Mouse (Mus musculus): ENCODE results near the gene Chchd4. TPM values are rescaled to one million over a fixed set of nuclear protein-coding genes. Genes with fewer than 3 reads are reported as not detected.

Chchd4 gene
- polyA plus RNA-seq, 1 experiment from 2014 or later = 26.7 TPM

GRCm38 (mm10) chr6:91467106-91467505 lies 6.2 kb downstream of the Chchd4 start:
- H3K4me3 ChIP-seq = no peak overlapping the region
- no peak for DNase-seq (ENCODE audit: low spot score)
- H3K27ac ChIP-seq = no peak overlapping the region
- H3K4me1 ChIP-seq (replicated peaks) = peaks cover 3% of the 10 kb centered on the region
- H3K9me3 ChIP-seq = no peaks in the 10 kb centered on the region
- peaks cover 78% of the 10 kb centered on the region for H3K36me3 ChIP-seq
- H3K27me3 ChIP-seq (ENCODE audit: insufficient read depth, poor library complexity, severe bottlenecking) = no peaks in the 10 kb centered on the region
- 90% methylated on average over 1 of the region's 1 CpGs for WGBS

- 90% methylated on average over 2 of the region's 2 CpGs for WGBS
- no peak for DNase-seq (ENCODE audit: low spot score)
- no peak overlapping the region for H3K27ac ChIP-seq
Measured at GRCm38 (mm10) chr6:91465756-91466155, 7.6 kb downstream of the Chchd4 start.

DNA sequence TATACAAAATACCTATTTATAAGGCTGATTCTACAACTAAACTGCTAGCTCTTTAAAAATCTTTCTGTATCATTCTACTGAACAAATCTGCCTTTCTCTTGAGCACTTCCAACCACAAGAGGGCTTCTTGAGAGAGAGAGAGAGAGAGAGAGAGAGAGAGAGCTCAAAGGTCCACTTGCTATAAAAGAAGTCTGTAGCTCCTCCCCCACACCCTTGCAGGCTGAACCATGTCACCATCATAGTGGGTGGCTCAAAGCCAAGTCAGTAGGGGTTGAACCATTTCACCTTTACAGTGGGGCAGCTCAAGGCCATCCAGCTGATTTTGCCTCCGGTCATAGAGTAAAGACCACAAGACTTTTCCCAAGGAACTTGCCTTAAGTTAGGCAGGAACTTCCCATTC lies 13.9 kb downstream of the Chchd4 start:
- Histone ChIP-seq H3K4me3 (no peak overlapping the region), H3K36me3 (peaks cover 20% of the 10 kb centered on the region), H3K27me3 (ENCODE audit: insufficient read depth, poor library complexity, severe bottlenecking) (no peaks in the 10 kb centered on the region), H3K4me1 (replicated peaks) (no peaks in the 10 kb centered on the region), H3K27ac (no peak overlapping the region), H3K9me3 (no peaks in the 10 kb centered on the region)
- DNase-seq (ENCODE audit: low spot score) = no peak
- WGBS = 91% methylated on average over 1 of the region's 1 CpGs

More at GRCm38 (mm10) chr6:91465756-91466155, 7.6 kb downstream of the Chchd4 start:
- Histone ChIP-seq H3K36me3 (peaks cover 78% of the 10 kb centered on the region), H3K4me3 (no peak overlapping the region), H3K4me1 (replicated peaks) (no peaks in the 10 kb centered on the region), H3K27me3 (ENCODE audit: insufficient read depth, poor library complexity, severe bottlenecking) (no peaks in the 10 kb centered on the region), H3K9me3 (no peaks in the 10 kb centered on the region)

GRCm38 (mm10) chr6:91454546-91454945 lies 18.8 kb downstream of the Chchd4 start:
- WGBS = 70% methylated on average over 5 of the region's 5 CpGs
- Histone ChIP-seq H3K36me3 (no peaks in the 10 kb centered on the region), H3K27ac (no peak overlapping the region), H3K27me3 (ENCODE audit: insufficient read depth, poor library complexity, severe bottlenecking) (no peaks in the 10 kb centered on the region), H3K4me3 (no peak overlapping the region), H3K4me1 (replicated peaks) (peaks cover 14% of the 10 kb centered on the region; the same call in 1 of the 2 replicates), H3K9me3 (no peaks in the 10 kb centered on the region)
- no peak for DNase-seq (ENCODE audit: low spot score)

- Histone ChIP-seq H3K4me3 (no peak overlapping the region), H3K4me1 (replicated peaks) (peaks cover 14% of the 10 kb centered on the region; the same call in 1 of the 2 replicates), H3K27ac (no peak overlapping the region), H3K36me3 (no peaks in the 10 kb centered on the region), H3K27me3 (ENCODE audit: insufficient read depth, poor library complexity, severe bottlenecking) (0 out of 2 replicates have a peak, but pooled peaks cover 4% of the 10 kb centered on the region), H3K9me3 (no peaks in the 10 kb centered on the region)
- peak; percentile 7 for DNase-seq (ENCODE audit: low spot score)
- 55% methylated on average over 1 of the region's 1 CpGs for WGBS
Measured at GRCm38 (mm10) chr6:91452056-91452455, 21.3 kb downstream of the Chchd4 start.

- Histone ChIP-seq H3K4me3 (no peak overlapping the region), H3K4me1 (replicated peaks) (peaks cover 14% of the 10 kb centered on the region; the same call in 1 of the 2 replicates), H3K27ac (no peak overlapping the region), H3K9me3 (no peaks in the 10 kb centered on the region), H3K36me3 (no peaks in the 10 kb centered on the region), H3K27me3 (ENCODE audit: insufficient read depth, poor library complexity, severe bottlenecking) (peaks cover 11% of the 10 kb centered on the region; the same call in 1 of the 2 replicates)
- 66% methylated on average over 3 of the region's 3 CpGs for WGBS
- DNase-seq (ENCODE audit: low spot score) = no peak
Measured at GRCm38 (mm10) chr6:91449472-91450225, 23.7 kb downstream of the Chchd4 start.

DNA sequence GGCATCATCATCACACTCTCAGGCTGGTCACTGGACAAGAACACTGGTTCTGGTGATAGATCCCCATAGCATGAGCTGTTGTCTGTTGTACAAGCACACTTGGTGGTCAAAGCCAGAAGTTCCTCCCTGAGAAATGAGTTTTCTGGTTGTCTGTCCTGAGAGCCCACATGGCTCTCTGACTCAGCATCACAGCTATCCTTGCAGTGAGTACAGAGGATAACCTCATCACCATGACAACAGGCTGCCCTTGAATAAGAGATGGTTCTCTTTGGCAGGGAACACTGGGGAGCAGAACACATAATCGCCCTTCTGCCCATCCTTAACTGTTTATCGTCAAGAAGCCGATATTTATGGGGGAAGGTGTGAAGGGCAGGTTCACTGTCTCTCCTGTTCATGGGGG lies 28.0 kb downstream of the Chchd4 start:
- peaks cover 11% of the 10 kb centered on the region; the same call in 1 of the 2 replicates for H3K27me3 ChIP-seq (ENCODE audit: insufficient read depth, poor library complexity, severe bottlenecking)
- 77% methylated on average over 3 of the region's 3 CpGs for WGBS
- H3K4me1 ChIP-seq (replicated peaks) = peaks cover 11% of the 10 kb centered on the region
- no peaks in the 10 kb centered on the region for H3K36me3 ChIP-seq
- DNase-seq (ENCODE audit: low spot score) = no peak
- no peak overlapping the region for H3K27ac ChIP-seq
- H3K4me3 ChIP-seq = no peak overlapping the region
- no peaks in the 10 kb centered on the region for H3K9me3 ChIP-seq

- DNase-seq (ENCODE audit: low spot score) = no peak
Measured at GRCm38 (mm10) chr6:91441145-91441662, 32.1 kb downstream of the Chchd4 start.

GRCm38 (mm10) chr6:91440474-91441144 lies 32.7 kb downstream of the Chchd4 start:
- H3K27ac ChIP-seq = peak overlapping the region; percentile 85
- peak; percentile 97 for DNase-seq (ENCODE audit: low spot score)
- WGBS = 2% methylated on average over 30 of the region's 30 CpGs
- peaks cover 15% of the 10 kb centered on the region for H3K4me1 ChIP-seq (replicated peaks)
- peaks cover 11% of the 10 kb centered on the region for H3K27me3 ChIP-seq (ENCODE audit: insufficient read depth, poor library complexity, severe bottlenecking)
- no peaks in the 10 kb centered on the region for H3K36me3 ChIP-seq
- peak overlapping the region; percentile 73 for H3K4me3 ChIP-seq
- H3K9me3 ChIP-seq = no peaks in the 10 kb centered on the region

More at GRCm38 (mm10) chr6:91441145-91441662, 32.1 kb downstream of the Chchd4 start:
- WGBS = 3% methylated on average over 19 of the region's 19 CpGs
- Histone ChIP-seq H3K4me1 (replicated peaks) (peaks cover 15% of the 10 kb centered on the region), H3K9me3 (no peaks in the 10 kb centered on the region), H3K27ac (peak overlapping the region; percentile 85), H3K27me3 (ENCODE audit: insufficient read depth, poor library complexity, severe bottlenecking) (peaks cover 11% of the 10 kb centered on the region), H3K36me3 (no peaks in the 10 kb centered on the region), H3K4me3 (peak overlapping the region; percentile 73)

GRCm38 (mm10) chr6:91424151-91424550 lies 49.2 kb downstream of the Chchd4 start:
- Histone ChIP-seq H3K27ac (no peak overlapping the region), H3K36me3 (no peaks in the 10 kb centered on the region), H3K4me3 (no peak overlapping the region), H3K9me3 (no peaks in the 10 kb centered on the region), H3K4me1 (replicated peaks) (0 out of 2 replicates have a peak, but pooled peaks cover 4% of the 10 kb centered on the region), H3K27me3 (ENCODE audit: insufficient read depth, poor library complexity, severe bottlenecking) (peaks cover 11% of the 10 kb centered on the region; the same call in 1 of the 2 replicates)
- no peak for DNase-seq (ENCODE audit: low spot score)
- 65% methylated on average over 4 of the region's 4 CpGs for WGBS

GRCm38 (mm10) chr6:91421629-91422028 lies 51.7 kb downstream of the Chchd4 start:
- Histone ChIP-seq H3K27ac (no peak overlapping the region), H3K4me3 (no peak overlapping the region), H3K9me3 (no peaks in the 10 kb centered on the region), H3K4me1 (replicated peaks) (0 out of 2 replicates have a peak, but pooled peaks cover 4% of the 10 kb centered on the region), H3K36me3 (no peaks in the 10 kb centered on the region), H3K27me3 (ENCODE audit: insufficient read depth, poor library complexity, severe bottlenecking) (peaks cover 30% of the 10 kb centered on the region)
- WGBS = 73% methylated on average over 4 of the region's 4 CpGs
- no peak for DNase-seq (ENCODE audit: low spot score)

GRCm38 (mm10) chr6:91417291-91417845 lies 56.0 kb downstream of the Chchd4 start:
- no peaks in the 10 kb centered on the region for H3K9me3 ChIP-seq
- no peak overlapping the region for H3K27ac ChIP-seq
- WGBS = 80% methylated on average over 5 of the region's 5 CpGs
- H3K27me3 ChIP-seq (ENCODE audit: insufficient read depth, poor library complexity, severe bottlenecking) = peaks cover 73% of the 10 kb centered on the region
- no peak for DNase-seq (ENCODE audit: low spot score)
- H3K36me3 ChIP-seq = no peaks in the 10 kb centered on the region
- H3K4me3 ChIP-seq = no peak overlapping the region
- no peaks in the 10 kb centered on the region for H3K4me1 ChIP-seq (replicated peaks)

Measured in hindbrain, embryonic 10.5 days (tissue).